Mouse (Mus musculus) megakaryocyte, adult 5-6 weeks (primary cell): ENCODE measurements around the gene Rabgap1. TPM values are rescaled to one million over a fixed set of nuclear protein-coding genes. Genes with fewer than 3 reads are reported as not detected.

Experiments used
- total RNA-seq, 2 experiments: library from RNA; stranded (forward) in 1 of 2; stranded (reverse) in 1 of 2; fragments of 153-499, 151-499 nt in 1 of 2; fragments of 221-1000, 200-1000 nt in 1 of 2; gene quantifications; 2 replicates each; pipeline versions ENCODE4 v1.2.3 to v1.2.4; 2015 to 2017

Rabgap1 gene
- total RNA-seq, 2 experiments from 2014 or later, result 21.6 to 29.9 TPM

Other genes starting within 250 kb of the Rabgap1 start
- gene Olfr366, start 231.7 kb upstream of the Rabgap1 start, total RNA-seq (2015), result not detected in 2 replicates
- gene Olfr366, start 231.7 kb upstream of the Rabgap1 start, total RNA-seq (2017), result not detected in 2 replicates
- not detected in 2 replicates for gene Olfr368, start 116.8 kb upstream of the Rabgap1 start, total RNA-seq (2015)
- gene Olfr368, start 116.8 kb upstream of the Rabgap1 start, total RNA-seq (2017), result not detected in 2 replicates
- gene Pdcl, start 83.9 kb upstream of the Rabgap1 start, total RNA-seq (2015), result 17.6 and 23.0 TPM in 2 replicates
- 75.0 and 84.4 TPM in 2 replicates for gene Pdcl, start 83.9 kb upstream of the Rabgap1 start, total RNA-seq (2017)
- 30.6 and 31.1 TPM in 2 replicates for gene Rc3h2, start 20.4 kb upstream of the Rabgap1 start, total RNA-seq (2015)
- 37.3 and 42.5 TPM in 2 replicates for gene Rc3h2, start 20.4 kb upstream of the Rabgap1 start, total RNA-seq (2017)
- 6.2 and 6.4 TPM in 2 replicates for gene Zbtb26, start 144 bp upstream of the Rabgap1 start, total RNA-seq (2015)
- gene Zbtb26, start 144 bp upstream of the Rabgap1 start, total RNA-seq (2017), result 5.9 and 6.3 TPM in 2 replicates
- 16.2 and 18.4 TPM in 2 replicates for gene Zbtb6, start 108 bp upstream of the Rabgap1 start, total RNA-seq (2015)
- 23.1 and 24.8 TPM in 2 replicates for gene Zbtb6, start 108 bp upstream of the Rabgap1 start, total RNA-seq (2017)
- 0.69 and 1.7 TPM in 2 replicates for gene Gpr21, start 73.1 kb downstream of the Rabgap1 start, total RNA-seq (2015)
- gene Gpr21, start 73.1 kb downstream of the Rabgap1 start, total RNA-seq (2017), result 0.84 and 1.4 TPM in 2 replicates